Mouse (Mus musculus) hindbrain, embryonic 13.5 days (tissue): ENCODE measurements around the gene Kalrn. TPM values are rescaled to one million over a fixed set of nuclear protein-coding genes. Genes with fewer than 3 reads are reported as not detected.

Experiments
- ATAC-seq: fragments of 200-750 bp; cut with Nextera tagmentation; 2 replicates; pipeline ENCODE4 v1.8.0; 2017; ENCODE audit warnings: moderate TSS enrichment; ENCODE audit not compliant: low FRiP score
- H3K27ac ChIP-seq: fragments of 300-500 bp; sonication (generic); 2 replicates; pipeline ENCODE4 v1.5.1; 2015; ENCODE audit warnings: inconsistent platforms, mild to moderate bottlenecking, moderate library complexity
- H3K27me3 ChIP-seq: fragments of 300-500 bp; sonication (generic); 2 replicates; pipeline ENCODE4 v1.6.1; 2015; ENCODE audit warnings: mild to moderate bottlenecking, inconsistent platforms
- H3K36me3 ChIP-seq: fragments of 300-500 bp; sonication (generic); 2 replicates; pipeline ENCODE4 v1.6.1; 2015; ENCODE audit warnings: mild to moderate bottlenecking, inconsistent platforms
- H3K4me1 ChIP-seq: fragments of 300-500 bp; sonication (generic); replicated peaks from 2 replicates; pipeline ENCODE4 v1.6.1; 2015; ENCODE audit warnings: inconsistent platforms
- H3K4me2 ChIP-seq: fragments of 300-500 bp; sonication (generic); 2 replicates; pipeline ENCODE4 v1.6.1; 2015; ENCODE audit warnings: inconsistent platforms, mild to moderate bottlenecking, moderate library complexity
- H3K4me3 ChIP-seq: fragments of 300-500 bp; sonication (generic); 2 replicates; pipeline ENCODE4 v1.5.1; 2015; ENCODE audit warnings: mild to moderate bottlenecking, inconsistent platforms
- H3K9ac ChIP-seq: fragments of 300-500 bp; sonication (generic); 2 replicates; pipeline ENCODE4 v1.6.1; 2015; ENCODE audit warnings: mild to moderate bottlenecking, inconsistent platforms
- H3K9me3 ChIP-seq: fragments of 300-500 bp; sonication (generic); 2 replicates; pipeline ENCODE4 v1.6.1; 2016; ENCODE audit warnings: inconsistent platforms
- WGBS: fragments of 180-500 bp; shearing (Covaris S2); methylation state at CpG from one replicate; pipeline ENCODE4 v1.1.7; 2015; 5-methylcytosine and 5-hydroxymethylcytosine counted together
- polyA plus RNA-seq: library from polyadenylated mRNA; unstranded; fragments of >200 nt; fragmentation: Nextera tagmentation; extraction: Ambion mirVana; gene quantifications from 2 replicates; pipeline ENCODE4 v1.2.1, GENCODE M21; 2015

The Kalrn gene
- polyA plus RNA-seq, 1 experiment from 2014 or later: 31.5 TPM

DNA sequence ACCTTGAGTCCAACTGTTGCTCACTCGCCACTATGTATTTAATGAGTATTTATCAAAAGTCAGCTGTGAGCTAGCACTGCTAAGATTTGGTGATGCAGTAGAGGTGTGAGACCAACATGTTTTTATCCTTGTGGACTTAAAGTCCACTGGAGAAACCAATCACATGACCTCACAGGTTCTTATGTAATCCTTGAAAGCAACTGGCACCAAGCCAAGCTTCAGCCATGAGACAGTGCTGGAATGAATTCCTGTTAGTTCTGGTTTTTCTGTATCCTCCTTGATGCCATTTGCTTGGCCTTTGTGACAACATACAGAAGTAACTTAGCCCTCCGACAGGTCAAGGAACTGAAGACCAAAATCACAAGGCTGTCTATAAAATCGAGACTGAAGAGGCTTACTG is 413.8 kb downstream of the Kalrn start:
- Histone ChIP-seq H3K4me1 (no peaks in the 10 kb centered on the region), H3K36me3 (peaks cover 19% of the 10 kb centered on the region; the same call in 1 of the 2 replicates), H3K4me3 (no peak overlapping the region), H3K27me3 (no peaks in the 10 kb centered on the region), H3K9ac (no peak overlapping the region), H3K27ac (no peak overlapping the region), H3K4me2 (no peak overlapping the region), H3K9me3 (no peaks in the 10 kb centered on the region)
- ATAC-seq: no peak
- WGBS: 93% methylated on average over 3 of the region's 3 CpGs

DNA sequence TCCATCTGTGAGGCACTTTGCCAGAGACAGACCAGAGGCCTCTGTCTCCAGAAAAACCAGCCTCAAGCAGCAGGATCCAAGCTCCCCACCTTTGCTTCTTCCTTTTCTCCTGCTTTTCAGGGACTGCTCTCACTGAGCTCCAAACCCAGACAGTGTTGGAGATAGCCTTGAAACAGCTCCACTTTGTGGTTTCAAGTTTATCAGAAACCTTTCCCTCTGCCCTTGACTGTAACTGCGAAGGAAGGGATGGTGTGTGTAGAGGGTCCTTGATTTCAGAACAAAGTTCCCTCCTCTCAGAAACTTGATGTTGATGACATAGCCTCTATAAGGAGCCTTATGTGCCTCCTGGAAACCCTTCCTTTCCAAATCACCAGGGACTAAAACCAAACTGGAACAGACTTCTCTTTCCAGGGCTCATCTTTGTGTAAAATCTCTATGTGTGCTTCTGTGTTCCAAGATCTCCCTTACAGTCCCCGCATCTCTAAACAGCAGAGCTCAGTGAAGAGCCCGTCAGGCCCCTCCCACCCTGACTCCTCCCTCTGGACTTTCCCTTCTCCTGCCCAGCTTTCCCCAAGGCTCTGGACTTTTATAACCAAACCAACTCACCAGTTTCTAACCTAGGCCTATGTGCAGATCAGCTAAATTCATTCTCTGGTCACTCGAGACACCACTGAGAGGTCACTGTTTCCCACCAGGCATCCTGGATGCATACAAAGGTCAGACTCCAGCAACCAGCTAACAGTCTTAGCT is 415.8 kb downstream of the Kalrn start:
- no peaks in the 10 kb centered on the region for H3K27me3 ChIP-seq
- no peaks in the 10 kb centered on the region for H3K9me3 ChIP-seq
- no peak overlapping the region for H3K27ac ChIP-seq
- peaks cover 19% of the 10 kb centered on the region; the same call in 1 of the 2 replicates for H3K36me3 ChIP-seq
- 66% methylated on average over 4 of the region's 4 CpGs for WGBS
- no peak overlapping the region for H3K4me3 ChIP-seq
- ATAC-seq: no peak
- H3K4me1 ChIP-seq: 0 out of 2 replicates have a peak, but pooled peaks cover 2% of the 10 kb centered on the region
- H3K4me2 ChIP-seq: no peak overlapping the region
- no peak overlapping the region for H3K9ac ChIP-seq

DNA sequence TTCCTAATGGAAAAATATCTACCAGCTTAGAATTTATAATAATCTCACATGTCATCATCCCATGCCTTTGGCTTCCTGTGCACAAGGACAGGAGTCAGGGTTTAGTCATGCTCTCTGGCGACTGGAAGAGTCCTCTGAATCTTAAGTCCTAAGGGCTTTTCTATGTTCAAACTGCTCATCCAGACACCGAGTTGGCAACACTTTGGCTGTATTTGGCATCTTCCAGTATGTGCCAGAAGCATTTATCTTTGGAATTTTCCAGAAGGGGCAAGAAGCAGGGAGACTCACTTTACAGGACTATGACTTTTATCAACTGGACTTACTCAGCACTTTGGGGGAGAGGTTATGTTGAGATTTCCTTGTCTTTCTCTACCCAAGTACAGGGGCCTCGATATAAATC is 417.6 kb downstream of the Kalrn start:
- WGBS: 81% methylated on average over 3 of the region's 3 CpGs
- peaks cover 19% of the 10 kb centered on the region; the same call in 1 of the 2 replicates for H3K36me3 ChIP-seq
- no peak overlapping the region for H3K9ac ChIP-seq
- no peaks in the 10 kb centered on the region for H3K27me3 ChIP-seq
- no peak for ATAC-seq
- no peak overlapping the region for H3K4me2 ChIP-seq
- no peaks in the 10 kb centered on the region for H3K9me3 ChIP-seq
- no peak overlapping the region for H3K27ac ChIP-seq
- 0 out of 2 replicates have a peak, but pooled peaks cover 12% of the 10 kb centered on the region for H3K4me1 ChIP-seq
- no peak overlapping the region for H3K4me3 ChIP-seq

GRCm38 (mm10) chr16:34154903-34155302 is 418.4 kb downstream of the Kalrn start:
- ATAC-seq: no peak
- WGBS: 84% methylated on average over 3 of the region's 3 CpGs
- Histone ChIP-seq H3K27ac (no peak overlapping the region), H3K9ac (no peak overlapping the region), H3K4me3 (no peak overlapping the region), H3K4me1 (0 out of 2 replicates have a peak, but pooled peaks cover 12% of the 10 kb centered on the region), H3K36me3 (peaks cover 19% of the 10 kb centered on the region; the same call in 1 of the 2 replicates), H3K9me3 (no peaks in the 10 kb centered on the region), H3K4me2 (no peak overlapping the region), H3K27me3 (no peaks in the 10 kb centered on the region)

- Histone ChIP-seq H3K36me3 (peaks cover 23% of the 10 kb centered on the region), H3K4me2 (no peak overlapping the region), H3K4me3 (no peak overlapping the region), H3K9me3 (no peaks in the 10 kb centered on the region), H3K9ac (no peak overlapping the region), H3K4me1 (0 out of 2 replicates have a peak, but pooled peaks cover 12% of the 10 kb centered on the region), H3K27me3 (no peaks in the 10 kb centered on the region), H3K27ac (0 out of 2 replicates have a peak overlapping the region, but pooled peaks have one; percentile 46)
- WGBS: 58% methylated on average over 3 of the region's 3 CpGs
- peak; percentile 59; the same call in 1 of the 2 replicates for ATAC-seq
Observed at GRCm38 (mm10) chr16:34151528-34152071, 421.7 kb downstream of the Kalrn start.

DNA sequence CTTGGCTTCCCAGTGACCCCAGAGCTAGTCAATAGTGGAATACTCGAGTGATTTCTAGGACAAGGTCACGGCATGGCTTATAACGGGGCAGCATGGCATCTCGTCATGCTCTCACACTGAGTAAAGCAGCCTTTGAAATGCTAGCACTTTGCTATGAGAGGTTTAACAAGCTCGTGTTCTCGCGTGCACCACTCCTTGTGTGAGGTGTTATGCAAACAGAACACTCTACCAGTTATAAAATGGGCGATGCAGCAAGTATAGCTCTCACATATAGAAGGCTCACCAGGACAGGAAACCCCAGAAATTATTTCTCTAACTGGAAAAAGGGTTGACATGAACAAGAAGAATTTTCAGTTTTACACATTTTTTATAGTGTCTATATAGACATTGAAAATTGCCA is 431.7 kb downstream of the Kalrn start:
- Histone ChIP-seq H3K27ac (no peak overlapping the region), H3K4me1 (peaks cover 4% of the 10 kb centered on the region; the same call in 1 of the 2 replicates), H3K36me3 (peaks cover 10% of the 10 kb centered on the region; the same call in 1 of the 2 replicates), H3K27me3 (no peaks in the 10 kb centered on the region), H3K9ac (no peak overlapping the region), H3K4me3 (no peak overlapping the region), H3K4me2 (no peak overlapping the region), H3K9me3 (no peaks in the 10 kb centered on the region; the same call in 1 of the 2 replicates)
- 89% methylated on average over 8 of the region's 8 CpGs for WGBS
- ATAC-seq: no peak

DNA sequence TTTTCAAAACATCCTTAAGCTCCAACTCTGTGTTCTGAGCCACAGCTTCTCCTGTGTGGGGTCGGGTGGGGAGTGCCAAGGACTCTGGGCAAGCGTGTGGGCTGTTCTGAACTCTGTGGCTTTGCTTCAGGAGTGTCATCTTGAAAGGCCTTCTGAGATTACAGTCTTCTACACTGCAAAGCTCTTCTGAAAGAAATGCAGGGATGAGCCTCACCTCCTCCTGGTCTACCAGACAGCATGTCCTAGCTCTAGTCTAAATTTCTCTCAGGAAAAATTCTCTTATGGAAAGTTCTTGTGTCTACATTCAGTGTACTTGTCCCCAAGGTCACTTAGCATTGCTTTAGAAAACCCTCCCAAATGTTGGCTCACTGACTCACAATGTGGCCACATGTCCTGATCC is 438.3 kb downstream of the Kalrn start:
- Histone ChIP-seq H3K4me2 (no peak overlapping the region), H3K9me3 (no peaks in the 10 kb centered on the region)
- 92% methylated on average over 2 of the region's 2 CpGs for WGBS

GRCm38 (mm10) chr16:34134628-34135027 is 438.7 kb downstream of the Kalrn start:
- no peak for ATAC-seq
- Histone ChIP-seq H3K4me2 (no peak overlapping the region), H3K27ac (no peak overlapping the region), H3K4me1 (no peaks in the 10 kb centered on the region), H3K9me3 (no peaks in the 10 kb centered on the region), H3K27me3 (no peaks in the 10 kb centered on the region), H3K9ac (no peak overlapping the region), H3K4me3 (no peak overlapping the region), H3K36me3 (peaks cover 17% of the 10 kb centered on the region)
- 70% methylated on average over 3 of the region's 3 CpGs for WGBS

More for the DNA sequence above, 438.3 kb downstream of the Kalrn start:
- no peak for ATAC-seq
- Histone ChIP-seq H3K36me3 (peaks cover 17% of the 10 kb centered on the region), H3K27ac (no peak overlapping the region), H3K4me3 (no peak overlapping the region), H3K4me1 (no peaks in the 10 kb centered on the region), H3K9ac (no peak overlapping the region), H3K27me3 (no peaks in the 10 kb centered on the region)

- no peaks in the 10 kb centered on the region for H3K9me3 ChIP-seq
- no peak overlapping the region for H3K4me2 ChIP-seq
- ATAC-seq: 0 out of 2 replicates have a peak, but pooled peaks have one; percentile 39
- H3K27ac ChIP-seq: 0 out of 2 replicates have a peak overlapping the region, but pooled peaks have one; percentile 15
- H3K36me3 ChIP-seq: peaks cover 13% of the 10 kb centered on the region
- no peaks in the 10 kb centered on the region for H3K27me3 ChIP-seq
- no peak overlapping the region for H3K4me3 ChIP-seq
- H3K9ac ChIP-seq: no peak overlapping the region
- WGBS: 2% methylated on average over 2 of the region's 2 CpGs
- peaks cover 14% of the 10 kb centered on the region; the same call in 1 of the 2 replicates for H3K4me1 ChIP-seq
Observed at GRCm38 (mm10) chr16:34125595-34125994, 447.7 kb downstream of the Kalrn start.

- Histone ChIP-seq H3K4me3 (no peak overlapping the region), H3K27ac (no peak overlapping the region), H3K27me3 (no peaks in the 10 kb centered on the region), H3K9ac (no peak overlapping the region), H3K4me1 (peaks cover 14% of the 10 kb centered on the region; the same call in 1 of the 2 replicates), H3K36me3 (peaks cover 6% of the 10 kb centered on the region; the same call in 1 of the 2 replicates), H3K9me3 (no peaks in the 10 kb centered on the region), H3K4me2 (no peak overlapping the region)
- ATAC-seq: no peak
- 82% methylated on average over 9 of the region's 9 CpGs for WGBS
Observed at GRCm38 (mm10) chr16:34122486-34122885, 450.8 kb downstream of the Kalrn start.

GRCm38 (mm10) chr16:34121288-34121687 is 452.0 kb downstream of the Kalrn start:
- no peak for ATAC-seq
- H3K4me3 ChIP-seq: no peak overlapping the region

DNA sequence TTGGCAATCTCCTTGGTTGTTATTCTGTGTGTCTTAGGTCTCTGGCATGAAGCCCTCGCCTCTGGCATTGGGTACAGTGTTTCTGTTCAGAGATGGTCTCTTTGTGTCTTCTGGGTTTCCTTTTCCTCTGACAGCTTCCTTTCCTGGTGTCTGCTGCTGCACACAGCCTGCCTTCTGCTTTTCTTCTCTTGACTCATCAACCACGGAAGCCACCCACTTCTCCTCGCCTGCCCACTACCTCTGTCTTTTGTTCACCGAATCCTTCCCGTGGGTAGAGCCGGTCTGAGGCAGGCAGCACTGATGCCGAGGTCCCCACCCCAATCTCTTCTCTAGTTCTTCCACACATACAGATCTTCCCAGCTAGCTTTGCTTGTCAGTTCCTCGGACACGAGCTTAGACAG is 452.5 kb downstream of the Kalrn start:
- ATAC-seq: no peak
- Histone ChIP-seq H3K4me3 (no peak overlapping the region), H3K9me3 (no peaks in the 10 kb centered on the region), H3K27ac (no peak overlapping the region), H3K4me2 (no peak overlapping the region), H3K27me3 (no peaks in the 10 kb centered on the region), H3K9ac (no peak overlapping the region), H3K36me3 (peaks cover 9% of the 10 kb centered on the region), H3K4me1 (peaks cover 19% of the 10 kb centered on the region)
- 74% methylated on average over 9 of the region's 9 CpGs for WGBS

More at GRCm38 (mm10) chr16:34121288-34121687, 452.0 kb downstream of the Kalrn start:
- H3K36me3 ChIP-seq: peaks cover 6% of the 10 kb centered on the region; the same call in 1 of the 2 replicates
- no peaks in the 10 kb centered on the region for H3K27me3 ChIP-seq
- no peak overlapping the region for H3K27ac ChIP-seq
- H3K4me2 ChIP-seq: no peak overlapping the region
- WGBS: 85% methylated on average over 7 of the region's 7 CpGs
- peaks cover 22% of the 10 kb centered on the region for H3K4me1 ChIP-seq
- no peaks in the 10 kb centered on the region for H3K9me3 ChIP-seq
- no peak overlapping the region for H3K9ac ChIP-seq
